Mouse (Mus musculus): ENCODE data around the gene Defb19.

GRCm38 (mm10) chr2:152616470-152616869 is 36.4 kb upstream of the Defb19 start:
- TF ChIP-seq TAL1 (IDR thresholded peaks at IDR 0.05; ENCODE audit: low read length) (no peak), GATA1 (IDR thresholded peaks at IDR 0.05; ENCODE audit: low read length) (no peak)
